Mouse (Mus musculus): ENCODE measurements around the gene Tmbim4.

- TF ChIP-seq CTCF (IDR thresholded peaks at IDR 0.05) = no peak
- TF ChIP-seq EP300 (IDR thresholded peaks at IDR 0.05; ENCODE audit: insufficient read depth, low read depth, low read length) = no peak
These were observed 70.5 kb downstream of the Tmbim4 start for GRCm38 (mm10) chr10:120271879-120272269.
